Mouse (Mus musculus): ENCODE measurements around the gene Rnf144a.
A peak's percentile ranks its signal among the peaks of the same experiment; 100 is the strongest.
"Not testable (repeated sequence)": the region's sequence is repeated elsewhere in the genome, so short reads cannot be mapped to it uniquely, and the experiment has no call there.

Gene Rnf144a

GRCm38 (mm10) chr12:26323783-26324364, 91.2 kb downstream of the Rnf144a start:
- DNase-seq (ENCODE audit: low spot score in 2 of 2), result no peak

- no peak for DNase-seq (ENCODE audit: low spot score in 2 of 2)
Measured at GRCm38 (mm10) chr12:26316261-26316660, 98.8 kb downstream of the Rnf144a start.

GRCm38 (mm10) chr12:26314959-26315358, 100.1 kb downstream of the Rnf144a start:
- DNase-seq (ENCODE audit: low spot score in 2 of 2), result peak in 1 of 2 experiments; percentile 27

GRCm38 (mm10) chr12:26311548-26311947, 103.5 kb downstream of the Rnf144a start:
- peak in 1 of 2 experiments; percentile 45 for DNase-seq (ENCODE audit: low spot score in 2 of 2)

- DNase-seq (ENCODE audit: low spot score in 2 of 2), result no peak
Measured at GRCm38 (mm10) chr12:26310247-26310646, 104.8 kb downstream of the Rnf144a start.

- no peak for DNase-seq (ENCODE audit: low spot score in 2 of 2)
Measured at GRCm38 (mm10) chr12:26302886-26303285, 112.2 kb downstream of the Rnf144a start.

- no peak for DNase-seq (ENCODE audit: low spot score in 2 of 2)
Measured at GRCm38 (mm10) chr12:26299515-26300090, 115.5 kb downstream of the Rnf144a start.

GRCm38 (mm10) chr12:26295995-26296394, 119.1 kb downstream of the Rnf144a start:
- not testable (repeated sequence) for DNase-seq (ENCODE audit: low spot score in 2 of 2)

- DNase-seq (ENCODE audit: low spot score in 2 of 2), result no peak
Measured at GRCm38 (mm10) chr12:26289200-26289599, 125.9 kb downstream of the Rnf144a start.

GRCm38 (mm10) chr12:26288347-26288746, 126.7 kb downstream of the Rnf144a start:
- DNase-seq (ENCODE audit: low spot score in 2 of 2), result no peak

- no peak for DNase-seq (ENCODE audit: low spot score in 2 of 2)
Measured at GRCm38 (mm10) chr12:26285939-26286338, 129.1 kb downstream of the Rnf144a start.

- no peak for DNase-seq (ENCODE audit: low spot score in 2 of 2)
Measured at GRCm38 (mm10) chr12:26285460-26285859, 129.6 kb downstream of the Rnf144a start.

GRCm38 (mm10) chr12:26280719-26281480, 134.2 kb downstream of the Rnf144a start:
- DNase-seq (ENCODE audit: low spot score in 2 of 2), result no peak

- peak; percentile 42 to 73 for DNase-seq (ENCODE audit: low spot score in 2 of 2)
Measured at GRCm38 (mm10) chr12:26277002-26277669, 137.9 kb downstream of the Rnf144a start.

GRCm38 (mm10) chr12:26276556-26276955, 138.5 kb downstream of the Rnf144a start:
- DNase-seq (ENCODE audit: low spot score in 2 of 2), result no peak
